Mouse (Mus musculus): ENCODE measurements around the gene Ltbp3. TPM values are rescaled to one million over a fixed set of nuclear protein-coding genes. Genes with fewer than 3 reads are reported as not detected.

Ltbp3 gene
- total and polyA plus RNA-seq, 3 experiments = 0.13 to 0.22 TPM; not detected in 1

GRCm38 (mm10) chr19:5786441-5787114, 45.9 kb downstream of the Ltbp3 start:
- H3K4me1 ChIP-seq (ENCODE audit: insufficient read depth, low read depth, low read length) = peaks cover 26% of the 10 kb centered on the region
- no peaks in the 10 kb centered on the region for H3K9me3 ChIP-seq (replicated peaks)
- ATAC-seq (ENCODE audit: extremely low read depth, insufficient number of reproducible peaks, low FRiP score, poor library complexity, severe bottlenecking) (peak; percentile 40), DNase-seq (ENCODE audit: low spot score) (peak; percentile 45)
- TF ChIP-seq GATA1 (IDR thresholded peaks at IDR 0.05; ENCODE audit: borderline replicate concordance, low read length) = no peak
- no peak for TF ChIP-seq TAL1 (conservative IDR thresholded peaks at IDR 0.05; ENCODE audit: low read depth, low read length)
- peak; percentile 89 for TF ChIP-seq CTCF (IDR thresholded peaks at IDR 0.05; ENCODE audit: low read depth, low read length)
- no peak for TF ChIP-seq GATA2 (IDR thresholded peaks at IDR 0.05; ENCODE audit: borderline replicate concordance, low read depth, low read length)
- peaks cover 9% of the 10 kb centered on the region; the same call in 1 of the 2 replicates for H3K27me3 ChIP-seq (ENCODE audit: insufficient read depth, low read length)
- H3K36me3 ChIP-seq (replicated peaks) = no peaks in the 10 kb centered on the region
- no peak overlapping the region; the same call in 1 of the 2 replicates for H3K4me3 ChIP-seq (ENCODE audit: low read depth, low read length)

- peaks cover 9% of the 10 kb centered on the region; the same call in 1 of the 2 replicates for H3K27me3 ChIP-seq (ENCODE audit: insufficient read depth, low read length)
- H3K4me3 ChIP-seq (ENCODE audit: low read depth, low read length) = no peak overlapping the region
- DNase-seq (ENCODE audit: low spot score) (no peak), ATAC-seq (ENCODE audit: extremely low read depth, insufficient number of reproducible peaks, low FRiP score, poor library complexity, severe bottlenecking) (no peak)
- TF ChIP-seq CTCF (IDR thresholded peaks at IDR 0.05; ENCODE audit: low read depth, low read length) = peak; percentile 72
- TF ChIP-seq POLR2AphosphoS5 (IDR thresholded peaks at IDR 0.05; ENCODE audit: insufficient replicate concordance, low read depth, low read length) = no peak
- no peak for TF ChIP-seq TAL1 (conservative IDR thresholded peaks at IDR 0.05; ENCODE audit: low read depth, low read length)
- H3K4me1 ChIP-seq (ENCODE audit: insufficient read depth, low read depth, low read length) = peaks cover 25% of the 10 kb centered on the region
- no peaks in the 10 kb centered on the region for H3K9me3 ChIP-seq (replicated peaks)
- H3K36me3 ChIP-seq (replicated peaks) = no peaks in the 10 kb centered on the region
Observed at GRCm38 (mm10) chr19:5787128-5787635, 46.5 kb downstream of the Ltbp3 start.

DNA sequence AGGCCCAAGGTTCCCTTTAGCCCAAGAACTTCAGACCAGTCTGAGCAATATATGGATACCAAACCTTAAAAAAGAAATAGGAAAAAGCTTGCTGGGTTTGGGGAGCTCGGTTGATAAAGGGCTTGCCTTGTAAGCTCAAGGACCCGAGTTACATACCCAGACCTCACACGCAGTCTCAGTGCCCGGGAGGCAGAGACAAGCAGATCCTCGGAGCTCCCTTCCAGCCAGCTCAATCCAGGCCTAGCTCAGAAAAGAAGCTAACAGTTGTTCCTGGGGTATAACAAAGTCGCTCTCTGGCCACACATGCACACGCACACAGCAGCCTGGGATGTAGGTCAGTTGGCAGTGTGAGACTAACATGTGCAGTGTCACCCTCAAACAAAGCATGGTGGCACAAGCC, 47.2 kb downstream of the Ltbp3 start:
- Histone ChIP-seq H3K4me3 (ENCODE audit: low read depth, low read length) (no peak overlapping the region), H3K36me3 (replicated peaks) (no peaks in the 10 kb centered on the region), H3K9me3 (replicated peaks) (no peaks in the 10 kb centered on the region), H3K4me1 (ENCODE audit: insufficient read depth, low read depth, low read length) (peaks cover 27% of the 10 kb centered on the region), H3K27me3 (ENCODE audit: insufficient read depth, low read length) (peaks cover 9% of the 10 kb centered on the region; the same call in 1 of the 2 replicates)
- ATAC-seq (ENCODE audit: extremely low read depth, insufficient number of reproducible peaks, low FRiP score, poor library complexity, severe bottlenecking) (no peak), DNase-seq (ENCODE audit: low spot score) (no peak)
- TF ChIP-seq POLR2AphosphoS5 (IDR thresholded peaks at IDR 0.05; ENCODE audit: insufficient replicate concordance, low read depth, low read length) = no peak
- no peak for TF ChIP-seq CTCF (IDR thresholded peaks at IDR 0.05; ENCODE audit: low read depth, low read length)
- no peak for TF ChIP-seq GATA2 (IDR thresholded peaks at IDR 0.05; ENCODE audit: borderline replicate concordance, low read depth, low read length)
- no peak for TF ChIP-seq TAL1 (conservative IDR thresholded peaks at IDR 0.05; ENCODE audit: low read depth, low read length)
- TF ChIP-seq GATA1 (IDR thresholded peaks at IDR 0.05; ENCODE audit: borderline replicate concordance, low read length) = no peak

GRCm38 (mm10) chr19:5788620-5789019, 47.9 kb downstream of the Ltbp3 start:
- ATAC-seq (ENCODE audit: extremely low read depth, insufficient number of reproducible peaks, low FRiP score, poor library complexity, severe bottlenecking) (no peak), DNase-seq (ENCODE audit: low spot score) (no peak)
- Histone ChIP-seq H3K36me3 (replicated peaks) (no peaks in the 10 kb centered on the region), H3K9me3 (replicated peaks) (no peaks in the 10 kb centered on the region), H3K4me3 (ENCODE audit: low read depth, low read length) (no peak overlapping the region), H3K27me3 (ENCODE audit: insufficient read depth, low read length) (peaks cover 9% of the 10 kb centered on the region; the same call in 1 of the 2 replicates), H3K4me1 (ENCODE audit: insufficient read depth, low read depth, low read length) (peaks cover 33% of the 10 kb centered on the region)
- TF ChIP-seq CTCF (IDR thresholded peaks at IDR 0.05; ENCODE audit: low read depth, low read length) (no peak), GATA1 (IDR thresholded peaks at IDR 0.05; ENCODE audit: borderline replicate concordance, low read length) (no peak), POLR2AphosphoS5 (IDR thresholded peaks at IDR 0.05; ENCODE audit: insufficient replicate concordance, low read depth, low read length) (no peak), GATA2 (IDR thresholded peaks at IDR 0.05; ENCODE audit: borderline replicate concordance, low read depth, low read length) (no peak), TAL1 (conservative IDR thresholded peaks at IDR 0.05; ENCODE audit: low read depth, low read length) (no peak)

GRCm38 (mm10) chr19:5789066-5789465, 48.4 kb downstream of the Ltbp3 start:
- no peak for TF ChIP-seq GATA1 (IDR thresholded peaks at IDR 0.05; ENCODE audit: borderline replicate concordance, low read length)
- TF ChIP-seq CTCF (IDR thresholded peaks at IDR 0.05; ENCODE audit: low read depth, low read length) = no peak
- no peak for TF ChIP-seq GATA2 (IDR thresholded peaks at IDR 0.05; ENCODE audit: borderline replicate concordance, low read depth, low read length)
- TF ChIP-seq TAL1 (conservative IDR thresholded peaks at IDR 0.05; ENCODE audit: low read depth, low read length) = no peak
- TF ChIP-seq POLR2AphosphoS5 (IDR thresholded peaks at IDR 0.05; ENCODE audit: insufficient replicate concordance, low read depth, low read length) = no peak
- no peak for ATAC-seq (ENCODE audit: extremely low read depth, insufficient number of reproducible peaks, low FRiP score, poor library complexity, severe bottlenecking)
- H3K4me1 ChIP-seq (ENCODE audit: insufficient read depth, low read depth, low read length) = peaks cover 38% of the 10 kb centered on the region
- H3K9me3 ChIP-seq (replicated peaks) = no peaks in the 10 kb centered on the region
- H3K27me3 ChIP-seq (ENCODE audit: insufficient read depth, low read length) = peaks cover 7% of the 10 kb centered on the region; the same call in 1 of the 2 replicates
- no peak overlapping the region for H3K4me3 ChIP-seq (ENCODE audit: low read depth, low read length)
- DNase-seq (ENCODE audit: low spot score) = no peak
- no peaks in the 10 kb centered on the region for H3K36me3 ChIP-seq (replicated peaks)

GRCm38 (mm10) chr19:5791329-5791728, 50.6 kb downstream of the Ltbp3 start:
- H3K36me3 ChIP-seq (replicated peaks) = peaks cover 17% of the 10 kb centered on the region
- ATAC-seq (ENCODE audit: extremely low read depth, insufficient number of reproducible peaks, low FRiP score, poor library complexity, severe bottlenecking) (no peak), DNase-seq (ENCODE audit: low spot score) (no peak)
- peaks cover 50% of the 10 kb centered on the region for H3K4me1 ChIP-seq (ENCODE audit: insufficient read depth, low read depth, low read length)
- no peaks in the 10 kb centered on the region for H3K9me3 ChIP-seq (replicated peaks)
- no peak overlapping the region for H3K4me3 ChIP-seq (ENCODE audit: low read depth, low read length)
- no peaks in the 10 kb centered on the region; the same call in 1 of the 2 replicates for H3K27me3 ChIP-seq (ENCODE audit: insufficient read depth, low read length)
- no peak for TF ChIP-seq CTCF (IDR thresholded peaks at IDR 0.05; ENCODE audit: low read depth, low read length)
- no peak for TF ChIP-seq GATA1 (IDR thresholded peaks at IDR 0.05; ENCODE audit: borderline replicate concordance, low read length)
- TF ChIP-seq GATA2 (IDR thresholded peaks at IDR 0.05; ENCODE audit: borderline replicate concordance, low read depth, low read length) = no peak
- TF ChIP-seq TAL1 (conservative IDR thresholded peaks at IDR 0.05; ENCODE audit: low read depth, low read length) = no peak
- TF ChIP-seq POLR2AphosphoS5 (IDR thresholded peaks at IDR 0.05; ENCODE audit: insufficient replicate concordance, low read depth, low read length) = no peak
